In genomic region chr2:170129923-170130779, GRCm38 (mm10) we compare ENCODE assay signal across 8 mouse cellular contexts. TPM values are rescaled to one million over a fixed set of nuclear protein-coding genes. Genes with fewer than 3 reads are reported as not detected.
DNase-seq lines count a peak whose midpoint lies in the region; ATAC-seq and TF ChIP-seq lines count a peak whose summit lies in the region.

No protein-coding gene starts in this region.

- H3K4me1 ChIP-seq in embryonic facial prominence, embryonic 12.5 days, result peaks cover 52% of the 10 kb centered on the region
- H3K4me1 ChIP-seq in hindbrain, embryonic 11.5 days (replicated peaks; ENCODE audit: control insufficient read depth, insufficient read depth, low read length), result no peaks in the 10 kb centered on the region; the same call in none of the 2 replicates
- H3K4me1 ChIP-seq in liver, embryonic 16.5 days (ENCODE audit: control insufficient read depth, low read depth, low read length), result peaks cover 75% of the 10 kb centered on the region
- no peaks in the 10 kb centered on the region; the same call in 1 of the 2 replicates for H3K4me1 ChIP-seq in stomach, postnatal 0 days (replicated peaks; ENCODE audit: control insufficient read depth, insufficient read depth)

- no peaks in the 10 kb centered on the region for H3K36me3 ChIP-seq in embryonic facial prominence, embryonic 12.5 days
- no peaks in the 10 kb centered on the region for H3K36me3 ChIP-seq in hindbrain, embryonic 11.5 days (ENCODE audit: control insufficient read depth, insufficient read depth, low read length)
- H3K36me3 ChIP-seq in liver, embryonic 16.5 days (ENCODE audit: control insufficient read depth, insufficient read depth), result no peaks in the 10 kb centered on the region
- H3K36me3 ChIP-seq in stomach, postnatal 0 days (ENCODE audit: control insufficient read depth, insufficient read depth, low read length), result no peaks in the 10 kb centered on the region

- H3K9ac ChIP-seq in embryonic facial prominence, embryonic 12.5 days, result peak overlapping the region; percentile 99
- H3K9ac ChIP-seq in hindbrain, embryonic 11.5 days (ENCODE audit: low read depth, low read length), result peak overlapping the region; percentile 93
- H3K9ac ChIP-seq in liver, embryonic 16.5 days (ENCODE audit: low read depth, low read length), result peak overlapping the region; percentile 91
- H3K9ac ChIP-seq in stomach, postnatal 0 days (ENCODE audit: low read length), result peak overlapping the region; percentile 96

- TF ChIP-seq CTCF in stomach, postnatal 0 days (IDR thresholded peaks at IDR 0.05; ENCODE audit: low read depth), result no peak

- peak; percentile 47 for DNase-seq in urinary bladder, adult 2 months (ENCODE audit: low spot score)
- DNase-seq in urinary bladder, postnatal 10 days (ENCODE audit: low spot score), result no peak
- DNase-seq in hindbrain, embryonic 11.5 days (ENCODE audit: low spot score), result peak; percentile 66
- DNase-seq in stomach, postnatal 0 days (ENCODE audit: low spot score), result peak; percentile 40
- no peak for DNase-seq in urinary bladder, adult 18-20 months (ENCODE audit: low spot score in 2 of 2)

- H3K4me2 ChIP-seq in embryonic facial prominence, embryonic 12.5 days (replicated peaks), result peak overlapping the region; percentile 61
- H3K4me2 ChIP-seq in hindbrain, embryonic 11.5 days (replicated peaks; ENCODE audit: low read depth, low read length), result peak overlapping the region; percentile 79
- H3K4me2 ChIP-seq in liver, embryonic 16.5 days (ENCODE audit: low read depth, low read length), result peak overlapping the region; percentile 92
- H3K4me2 ChIP-seq in stomach, postnatal 0 days (replicated peaks; ENCODE audit: low read depth), result peak overlapping the region; percentile 73

- no peaks in the 10 kb centered on the region for H3K9me3 ChIP-seq in embryonic facial prominence, embryonic 12.5 days
- no peaks in the 10 kb centered on the region for H3K9me3 ChIP-seq in hindbrain, embryonic 11.5 days (ENCODE audit: control insufficient read depth, low read length)
- no peaks in the 10 kb centered on the region for H3K9me3 ChIP-seq in liver, embryonic 16.5 days (replicated peaks; ENCODE audit: control insufficient read depth, low read length)
- H3K9me3 ChIP-seq in stomach, postnatal 0 days (ENCODE audit: control insufficient read depth, low read length), result no peaks in the 10 kb centered on the region

- peak; percentile 43 for ATAC-seq in embryonic facial prominence, embryonic 12.5 days (ENCODE audit: insufficient number of reproducible peaks, insufficient read depth, low FRiP score, low TSS enrichment)
- peak; percentile 57 for ATAC-seq in hindbrain, embryonic 11.5 days (ENCODE audit: low FRiP score)
- peak; percentile 7; the same call in 1 of the 2 replicates for ATAC-seq in liver, embryonic 16.5 days (ENCODE audit: low read depth)
- peak; percentile 34 for ATAC-seq in stomach, postnatal 0 days (ENCODE audit: low FRiP score, low TSS enrichment)
- ATAC-seq in monocyte, adult 5-6 weeks (replicated peaks; ENCODE audit: insufficient number of reproducible peaks, low FRiP score, low TSS enrichment, poor library complexity, severe bottlenecking), result no peak

- H3K27ac ChIP-seq in embryonic facial prominence, embryonic 12.5 days, result peak overlapping the region; percentile 95
- peak overlapping the region; percentile 77 for H3K27ac ChIP-seq in hindbrain, embryonic 11.5 days (ENCODE audit: low read depth, low read length)
- peak overlapping the region; percentile 90 for H3K27ac ChIP-seq in liver, embryonic 16.5 days (ENCODE audit: low read length)
- H3K27ac ChIP-seq in stomach, postnatal 0 days (replicated peaks), result peak overlapping the region; percentile 98

- H3K4me3 ChIP-seq in embryonic facial prominence, embryonic 12.5 days, result peak overlapping the region; percentile 92
- peak overlapping the region; percentile 87 for H3K4me3 ChIP-seq in hindbrain, embryonic 11.5 days (ENCODE audit: low read depth, low read length)
- peak overlapping the region; percentile 87 for H3K4me3 ChIP-seq in liver, embryonic 16.5 days (ENCODE audit: low read depth, low read length)
- H3K4me3 ChIP-seq in stomach, postnatal 0 days (ENCODE audit: low read depth, low read length), result peak overlapping the region; percentile 96

- no peak for TF ChIP-seq EP300 in stomach, postnatal 0 days (optimal IDR thresholded peaks at IDR 0.05)

- no peaks in the 10 kb centered on the region for H3K27me3 ChIP-seq in embryonic facial prominence, embryonic 12.5 days
- no peaks in the 10 kb centered on the region for H3K27me3 ChIP-seq in hindbrain, embryonic 11.5 days (ENCODE audit: control insufficient read depth, insufficient read depth, low read length)
- H3K27me3 ChIP-seq in liver, embryonic 16.5 days (ENCODE audit: control insufficient read depth, insufficient read depth, low read depth, low read length), result no peaks in the 10 kb centered on the region
- no peaks in the 10 kb centered on the region for H3K27me3 ChIP-seq in stomach, postnatal 0 days (ENCODE audit: control insufficient read depth, insufficient read depth, low read length)

- under 1% methylated on average over 48 of the region's 48 CpGs for WGBS in embryonic facial prominence, embryonic 12.5 days
- WGBS in hindbrain, embryonic 11.5 days, result under 1% methylated on average over 39 of the region's 48 CpGs
- WGBS in liver, embryonic 16.5 days (ENCODE audit: insufficient replicate concordance), result under 1% methylated on average over 48 of the region's 48 CpGs
- WGBS in stomach, postnatal 0 days, result 2% methylated on average over 42 of the region's 48 CpGs

RNA-seq across cellular contexts. Expression of gene Zfp217, which starts 17.8 kb away (rescaled TPM):
- 8.9 and 11.5 TPM in 2 replicates for polyA plus RNA-seq in urinary bladder, adult 2 months (2012; rRNA removed)
- 4.5 and 4.9 TPM in 2 replicates for polyA plus RNA-seq in embryonic facial prominence, embryonic 12.5 days (2016; fragmentation: Nextera tagmentation; extraction: Ambion mirVana)
- polyA plus RNA-seq in hindbrain, embryonic 11.5 days (2014; fragmentation: Nextera tagmentation; extraction: Ambion mirVana), result 3.2 and 4.8 TPM in 2 replicates
- polyA plus RNA-seq in liver, embryonic 16.5 days (2015; fragmentation: Nextera tagmentation; extraction: Ambion mirVana), result 4.2 and 5.7 TPM in 2 replicates
- polyA plus RNA-seq in stomach, postnatal 0 days (2015; fragmentation: Nextera tagmentation; extraction: Ambion mirVana), result 1.5 and 1.7 TPM in 2 replicates
- 28.3 to 57.4 TPM (median 42.9 TPM) in 3 replicates for total RNA-seq in monocyte, adult 5-6 weeks (2017)

Comparison
In these comparisons a context has a peak if more than half of its experiments do, and no peak if none do; other contexts are left out.
1. DNase-seq: peak in urinary bladder, adult 2 months (single experiment), hindbrain, embryonic 11.5 days (single experiment) and stomach, postnatal 0 days (single experiment); none in urinary bladder, postnatal 10 days (single experiment) and urinary bladder, adult 18-20 months (0 of 2).
2. Peak in every context shown above with its lines, with median percentiles within 50 percentile points of each other: H3K27ac ChIP-seq, H3K4me2 ChIP-seq, H3K4me3 ChIP-seq and H3K9ac ChIP-seq.